Mouse (Mus musculus) left cerebral cortex, postnatal 25 days (tissue): ENCODE results near the gene Il20. TPM values are rescaled to one million over a fixed set of nuclear protein-coding genes. Genes with fewer than 3 reads are reported as not detected.

Experiments used
- DNase-seq, 2 experiments: peaks; one replicate each; pipeline ENCODE4 v3.0.0; 2022; ENCODE audit warnings: low spot score in 2 of 2, mixed read lengths in 1 of 2
- intact Hi-C: fragments of 180-260 bp; cut with DNase I; formaldehyde crosslinking; loops from one replicate; pipeline ENCODE4 v1.15.1; 2025
- total RNA-seq, 2 experiments: library from RNA; stranded (reverse); gene quantifications; 2 replicates each; pipeline ENCODE4 v1.2.3; 2021

Gene Il20
- total RNA-seq, result not detected

DNA sequence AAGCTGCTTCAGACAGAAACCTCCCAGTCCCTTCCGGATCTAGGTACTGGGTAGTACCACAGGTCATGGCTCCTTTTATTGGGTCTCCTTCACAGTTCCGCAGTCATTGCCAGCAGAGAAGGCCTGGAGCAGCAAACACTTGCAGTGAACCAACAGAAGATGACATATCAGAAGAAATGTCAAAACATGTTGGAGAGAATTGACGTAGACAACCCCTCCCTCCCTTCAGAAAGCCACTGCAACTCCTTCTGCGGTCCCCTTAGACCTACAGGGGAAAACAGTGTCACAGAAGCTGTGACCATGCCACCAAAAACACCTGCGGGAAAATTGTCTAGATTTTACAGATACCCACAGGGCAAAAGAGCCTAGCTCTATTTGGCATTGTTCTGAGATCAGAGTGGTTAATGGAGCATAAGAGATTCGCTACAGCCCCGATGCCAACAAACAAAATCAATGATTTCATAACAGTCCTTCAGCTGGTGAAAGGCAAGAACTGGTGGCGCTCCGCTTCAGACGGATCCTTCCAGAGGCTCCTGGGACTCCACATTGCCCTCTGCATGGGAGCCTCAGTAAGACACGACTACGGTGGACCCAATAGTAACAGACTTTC lies at the start of gene Il20:
Gene Il20 (minus strand): TSS at position 51 of the 610 bp plus-strand sequence.
- intact Hi-C loops, result no loop called here
- no peak for DNase-seq

DNA sequence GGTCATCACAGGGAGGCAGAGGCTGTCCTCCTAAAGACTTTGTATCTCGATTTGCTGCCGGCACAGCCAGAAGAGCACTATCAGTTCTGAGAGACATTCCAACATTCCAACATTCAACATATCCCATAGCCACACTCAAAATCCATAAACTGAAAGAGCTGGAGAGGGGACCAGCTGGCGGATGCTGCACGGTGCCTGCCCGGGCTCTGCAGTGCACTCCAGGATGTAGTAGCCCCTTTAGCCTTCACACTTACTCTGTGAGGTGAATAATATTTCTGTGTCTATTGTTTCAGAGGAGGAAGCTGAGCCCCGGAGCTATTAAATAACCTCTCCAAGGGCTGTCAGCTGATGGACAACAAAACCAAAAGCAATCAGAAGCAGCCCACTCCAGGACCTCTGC lies 35.7 kb upstream of the Il20 start:
- DNase-seq, result no peak
- intact Hi-C loops, result no loop called here

DNA sequence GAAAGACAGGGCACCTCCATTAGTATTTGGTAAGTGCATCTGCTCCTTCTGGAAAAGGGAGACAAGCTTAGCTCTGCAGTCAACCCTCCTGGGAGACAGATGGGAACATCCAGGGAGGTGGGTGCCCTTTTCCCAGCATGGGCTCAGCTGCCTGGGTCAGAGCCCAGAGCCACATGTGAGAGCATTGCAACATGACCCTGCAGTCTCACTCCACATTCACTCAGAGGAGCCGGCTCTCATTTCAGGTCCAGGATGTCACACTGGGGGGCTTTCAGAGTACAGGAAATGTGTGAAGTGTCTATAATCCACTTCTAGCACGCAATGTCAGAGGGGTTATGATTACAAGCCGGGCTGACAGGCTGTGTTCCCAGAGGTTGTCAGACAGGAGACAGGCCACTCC lies 30.6 kb upstream of the Il20 start:
- intact Hi-C loops, result no loop called here
- DNase-seq, result no peak

DNA sequence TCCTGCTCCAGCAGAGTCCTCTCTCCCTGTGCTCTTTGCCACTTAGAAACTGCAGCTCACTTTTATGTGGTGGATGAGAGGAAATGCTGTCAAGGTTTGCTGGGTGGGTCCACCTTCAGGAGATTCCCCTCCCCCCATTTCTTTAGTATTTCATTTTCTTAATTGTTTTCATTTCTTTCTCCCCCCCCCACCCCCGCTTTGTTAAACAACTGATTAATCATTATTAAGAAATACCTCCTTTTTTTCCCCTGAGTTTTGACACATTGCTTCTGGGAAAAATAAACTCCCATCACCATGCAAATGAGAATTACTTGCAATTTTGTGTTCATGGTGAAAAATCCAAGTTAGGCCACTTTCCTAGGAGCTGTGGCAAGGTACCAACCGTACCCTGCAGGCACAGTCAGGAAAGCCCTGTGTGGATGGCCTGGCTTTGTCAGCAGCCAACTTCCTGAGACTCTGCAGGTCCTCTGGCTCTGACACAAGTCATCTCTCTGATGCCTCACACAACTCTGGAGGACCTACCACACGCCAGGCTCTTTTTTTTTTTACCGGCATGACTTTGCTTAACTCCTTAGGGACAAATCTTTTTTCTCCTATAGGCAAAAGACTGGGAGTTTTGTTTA lies 28.9 kb upstream of the Il20 start, which contains the start of gene Il19:
Gene Il19 (minus strand): TSS at position 51 of the 623 bp plus-strand sequence.
- no peak for DNase-seq
- intact Hi-C loops, result no loop called here

DNA sequence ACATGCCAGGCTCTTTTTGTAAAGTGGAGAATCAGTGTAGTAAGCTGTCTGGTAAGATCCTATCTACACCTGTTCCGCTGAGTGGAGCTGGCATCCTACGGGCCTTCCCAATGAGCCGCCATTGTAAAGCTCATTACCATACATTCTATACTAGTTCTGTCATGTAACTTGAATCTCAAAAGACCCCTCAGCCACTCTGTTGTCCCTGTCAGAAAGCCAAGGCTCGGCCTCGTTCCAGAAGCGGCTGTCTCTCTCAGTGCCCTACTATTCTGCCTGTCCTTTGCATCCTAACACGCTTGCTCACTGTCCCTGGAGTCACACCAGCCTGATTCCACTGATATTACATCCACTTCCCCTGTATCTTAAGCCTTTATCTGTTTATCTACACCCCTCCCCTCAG lies 26.9 kb upstream of the Il20 start:
- DNase-seq, result no peak
- intact Hi-C loops, result no loop called here

DNA sequence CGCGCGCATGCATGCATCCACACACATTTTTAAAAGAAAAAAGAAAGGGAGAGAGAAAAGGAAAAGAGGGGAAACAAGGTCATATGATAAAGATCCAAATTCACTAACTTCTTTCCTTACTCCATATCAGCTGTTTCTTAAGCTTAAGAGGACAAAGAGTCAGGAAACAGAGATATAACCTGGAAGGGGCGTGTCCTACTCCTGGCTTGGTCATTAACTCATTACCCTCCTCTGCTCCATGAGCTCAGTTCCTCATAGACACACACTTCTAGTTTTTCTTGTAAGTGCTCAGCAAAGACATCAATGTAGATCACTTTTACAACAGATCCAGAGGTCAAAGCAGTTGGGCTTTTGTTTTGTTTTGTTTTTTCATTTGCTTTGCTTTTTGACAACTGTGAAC lies 25.9 kb upstream of the Il20 start:
- no peak for DNase-seq
- intact Hi-C loops, result no loop called here

DNA sequence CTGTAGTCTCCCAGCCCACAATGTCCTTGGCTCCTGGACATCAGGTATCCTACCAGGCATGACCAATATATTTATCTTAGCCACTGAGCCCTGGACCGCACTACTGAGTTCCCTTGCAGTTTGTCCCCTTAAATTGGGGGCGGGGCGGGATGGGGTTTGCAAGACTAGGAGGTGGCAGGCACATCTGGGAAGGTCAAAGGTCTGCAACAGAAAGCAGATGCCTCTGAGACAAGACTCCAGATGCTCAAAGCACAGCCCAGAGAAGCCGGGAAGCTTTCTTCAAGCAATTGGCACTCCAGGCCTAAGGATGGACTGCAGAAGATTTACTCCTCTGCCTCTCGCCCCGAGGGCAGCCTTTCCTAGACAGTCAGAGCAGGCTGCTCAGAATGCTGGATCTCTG lies 25.1 kb upstream of the Il20 start:
- DNase-seq, result no peak
- intact Hi-C loops, result no loop called here

DNA sequence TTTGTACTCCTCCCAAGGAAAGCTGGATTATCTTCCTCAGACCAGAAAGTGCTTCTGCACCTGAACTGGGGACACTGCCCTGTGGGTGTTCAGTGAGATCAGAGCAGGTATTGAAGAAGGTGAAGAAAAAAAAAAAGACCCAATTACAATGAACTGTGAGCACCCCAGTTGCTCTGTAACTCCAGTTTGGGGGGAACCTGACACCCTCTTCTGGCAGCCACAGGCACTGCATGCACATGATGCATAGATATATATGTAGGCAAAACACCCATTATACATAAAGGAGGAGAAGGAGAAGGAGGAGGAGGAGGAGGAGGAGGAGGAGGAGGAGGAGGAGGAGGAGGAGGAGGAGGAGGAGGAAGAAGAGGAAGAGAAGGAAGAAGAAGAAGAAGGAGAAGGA lies 15.2 kb upstream of the Il20 start:
- no peak for DNase-seq
- intact Hi-C loops, result no loop called here

DNA sequence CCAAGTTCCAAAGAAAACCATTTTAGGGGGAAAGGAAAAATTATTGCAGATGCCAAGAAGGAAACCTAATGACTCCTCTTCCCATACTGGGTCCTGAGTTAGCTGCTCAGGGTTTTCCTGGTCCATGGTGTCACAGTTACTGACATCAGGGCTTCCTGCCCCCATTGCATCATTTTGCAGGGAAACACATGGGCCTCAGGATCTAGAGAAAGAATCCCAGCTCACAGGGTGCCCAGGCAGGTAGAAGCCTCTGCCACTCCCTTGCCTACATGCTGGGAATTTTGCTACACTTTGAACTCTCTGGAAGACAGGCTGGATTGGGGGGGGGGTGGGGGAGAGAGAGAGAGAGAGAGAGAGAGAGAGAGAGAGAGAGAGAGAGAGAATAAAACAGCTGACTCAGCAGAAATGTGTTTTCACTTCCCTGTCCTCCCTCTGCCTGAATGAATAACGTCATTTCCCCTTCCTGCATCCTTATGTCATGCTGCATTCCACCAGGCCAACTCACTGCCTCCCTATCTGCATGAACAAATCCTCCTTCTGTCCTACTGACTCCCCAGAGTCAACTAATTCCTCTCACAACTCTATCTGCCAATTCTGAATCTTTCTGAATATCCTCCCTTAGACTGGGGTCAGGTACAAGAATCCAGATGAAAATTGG lies 7.2 kb upstream of the Il20 start:
- DNase-seq, result no peak
- intact Hi-C loops, result no loop called here

DNA sequence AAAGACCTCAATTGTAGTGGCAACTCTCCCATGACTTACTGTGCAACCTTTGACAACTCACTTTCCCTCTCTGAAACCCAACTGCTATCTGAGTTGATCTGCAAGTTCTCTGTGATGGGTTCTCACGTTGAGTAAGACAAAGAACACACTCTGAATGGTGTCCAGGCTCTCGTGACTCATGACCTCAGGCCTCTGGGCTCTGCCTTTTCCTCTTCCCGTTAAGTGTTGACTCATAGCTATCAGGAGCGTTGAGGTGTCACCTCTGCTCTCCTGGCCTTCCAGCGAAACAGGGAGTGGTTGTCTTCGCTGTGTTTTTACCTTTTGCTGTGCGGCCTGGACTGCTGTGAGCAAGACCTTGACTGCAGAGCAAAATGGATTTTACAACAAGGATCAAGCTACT lies 8.7 kb downstream of the Il20 start:
- intact Hi-C loops, result no loop called here

DNA sequence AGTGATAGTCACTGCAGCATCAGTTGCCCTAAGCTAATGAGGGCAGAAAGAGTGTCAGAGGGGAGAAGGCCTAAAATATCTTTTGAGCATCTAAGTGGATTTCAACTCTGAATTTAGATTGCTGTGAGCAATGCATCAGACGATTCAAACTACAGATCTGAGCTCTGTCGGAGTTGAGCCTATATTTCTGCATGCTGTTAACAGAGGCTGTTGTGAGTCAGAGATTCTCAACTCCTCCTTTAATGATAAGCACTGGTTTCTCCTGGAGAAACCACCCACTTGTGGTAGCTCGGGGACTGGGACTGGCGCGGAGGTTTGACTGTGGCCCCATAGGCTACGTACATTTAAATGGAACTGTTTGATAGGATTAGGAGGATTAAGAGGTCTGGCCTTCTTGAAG lies 16.8 kb downstream of the Il20 start:
- DNase-seq, result peak in 1 of 2 experiments; percentile 17
- intact Hi-C loops, result no loop called here

More for the DNA sequence above, 8.7 kb downstream of the Il20 start:
- no peak for DNase-seq

DNA sequence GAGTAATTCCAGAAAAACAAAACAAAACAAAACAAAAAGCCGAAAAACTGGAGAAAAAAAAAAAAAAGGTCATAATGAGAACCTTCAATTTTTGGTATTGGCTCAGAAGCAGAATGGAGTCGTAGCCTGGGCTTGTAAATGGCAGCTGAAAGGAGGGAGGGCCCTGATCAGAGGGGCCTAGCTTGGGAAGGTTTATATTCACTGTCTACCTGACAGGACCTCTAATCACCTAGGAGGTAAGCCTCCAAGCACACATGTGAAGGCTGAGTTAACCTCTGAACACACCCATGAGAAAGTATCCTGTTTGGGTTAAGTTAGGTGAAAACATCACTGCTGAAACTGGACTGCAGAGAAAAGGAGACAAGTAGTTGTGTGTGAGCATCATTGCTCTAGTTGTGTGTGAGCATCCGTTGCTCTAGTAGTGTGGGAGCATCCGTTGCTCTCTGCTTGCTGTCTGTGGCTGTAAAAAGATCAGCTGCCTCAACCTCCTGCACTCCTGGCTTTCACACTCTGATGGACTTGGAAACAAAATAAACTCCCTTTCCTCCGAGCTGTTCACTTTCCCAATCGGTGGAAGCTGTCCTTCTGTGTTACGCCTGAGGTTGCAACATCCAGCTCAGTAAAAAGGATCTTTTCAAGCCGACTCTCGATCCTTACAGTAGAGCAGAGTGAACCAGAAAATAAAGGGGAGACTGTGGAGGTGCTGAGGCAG lies 17.8 kb downstream of the Il20 start:
- no peak for DNase-seq
- intact Hi-C loops, result no loop called here

DNA sequence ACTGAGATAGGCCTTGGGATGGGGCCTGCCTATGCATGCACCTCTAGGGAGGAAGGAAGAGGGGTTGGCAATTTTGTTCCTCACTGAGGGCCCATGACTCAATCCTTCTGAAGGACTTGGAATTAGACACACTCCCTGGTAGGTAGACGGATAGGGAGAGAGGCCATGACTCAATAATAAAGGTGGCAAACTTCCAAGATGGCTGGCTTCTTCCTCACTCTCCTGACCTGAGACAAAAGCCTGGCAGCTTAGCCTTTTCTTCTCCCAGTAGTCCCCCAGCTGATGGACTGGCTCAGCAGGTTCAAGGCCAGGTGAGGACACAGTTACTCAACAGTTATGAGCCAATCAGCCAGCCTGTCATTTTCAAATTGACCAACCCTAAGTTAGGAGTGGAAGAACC lies 18.8 kb downstream of the Il20 start:
- intact Hi-C loops, result no loop called here
- no peak for DNase-seq

DNA sequence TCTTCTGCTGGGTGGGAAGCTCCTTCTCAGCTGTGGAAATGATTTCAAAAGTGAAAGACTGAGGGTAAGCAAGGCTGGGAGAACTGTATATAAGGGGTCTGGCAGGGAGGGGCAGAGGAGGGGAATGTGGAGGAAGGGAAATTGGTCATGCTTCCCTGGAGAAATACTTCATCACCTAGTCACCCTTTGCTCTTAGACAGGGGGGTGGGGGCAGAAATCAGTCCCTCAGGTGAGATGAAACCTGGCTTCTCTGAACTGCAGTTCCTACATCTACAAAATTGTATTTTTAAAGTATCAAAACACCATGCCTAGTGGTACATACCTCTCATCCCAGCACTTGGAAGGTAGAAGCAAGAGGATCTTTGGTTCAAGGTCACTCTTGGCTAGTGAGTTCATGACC lies 23.9 kb downstream of the Il20 start, which contains the start of gene Il24:
Gene Il24 (minus strand): TSS at position 101 of the 400 bp plus-strand sequence.
- DNase-seq, result no peak
- intact Hi-C loops, result no loop called here

DNA sequence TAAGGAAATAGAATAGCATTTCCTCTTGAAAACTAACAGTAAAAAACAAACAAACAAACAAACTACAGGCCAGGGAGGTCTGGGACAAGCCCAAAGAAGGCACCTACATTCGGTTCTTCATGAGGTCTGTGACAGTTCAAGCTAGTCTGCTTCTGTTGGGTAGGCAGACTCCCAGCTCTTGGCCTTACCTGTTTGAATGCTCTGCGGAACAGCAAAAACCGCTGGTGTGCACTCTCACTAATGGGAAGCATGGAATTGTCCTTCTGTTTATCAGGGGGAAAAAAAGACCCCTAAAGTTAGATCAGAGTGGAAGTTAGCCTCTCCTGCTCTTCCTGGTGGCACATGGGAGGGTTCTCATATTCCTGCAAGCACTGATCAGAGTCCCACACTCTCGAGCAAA lies 28.1 kb downstream of the Il20 start:
- DNase-seq, result no peak
- intact Hi-C loops, result no loop called here

DNA sequence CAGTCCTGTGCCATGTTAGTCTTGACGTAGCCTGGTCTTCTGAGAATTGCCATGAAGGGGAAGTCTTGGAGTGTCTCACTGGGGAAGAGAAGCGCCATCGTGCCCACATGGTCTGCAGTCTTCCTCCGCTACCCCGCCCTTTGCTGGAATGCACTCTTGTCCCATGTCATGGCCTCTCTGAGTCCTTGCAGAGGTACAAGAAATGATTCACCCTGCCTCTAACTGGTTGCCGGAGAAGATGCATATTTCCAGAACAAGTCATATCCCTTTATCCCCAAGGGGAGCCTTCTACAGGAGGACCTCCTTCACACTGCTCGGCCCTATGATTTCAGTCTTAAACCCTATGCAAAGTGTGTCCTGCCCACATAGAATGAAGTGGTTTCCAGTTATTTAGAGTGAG lies 31.3 kb downstream of the Il20 start:
- intact Hi-C loops, result loop anchor here (5.0 kb wide), 2 partner anchors 82 to 387 kb away; no protein-coding TSS in a partner anchor
- no peak for DNase-seq

DNA sequence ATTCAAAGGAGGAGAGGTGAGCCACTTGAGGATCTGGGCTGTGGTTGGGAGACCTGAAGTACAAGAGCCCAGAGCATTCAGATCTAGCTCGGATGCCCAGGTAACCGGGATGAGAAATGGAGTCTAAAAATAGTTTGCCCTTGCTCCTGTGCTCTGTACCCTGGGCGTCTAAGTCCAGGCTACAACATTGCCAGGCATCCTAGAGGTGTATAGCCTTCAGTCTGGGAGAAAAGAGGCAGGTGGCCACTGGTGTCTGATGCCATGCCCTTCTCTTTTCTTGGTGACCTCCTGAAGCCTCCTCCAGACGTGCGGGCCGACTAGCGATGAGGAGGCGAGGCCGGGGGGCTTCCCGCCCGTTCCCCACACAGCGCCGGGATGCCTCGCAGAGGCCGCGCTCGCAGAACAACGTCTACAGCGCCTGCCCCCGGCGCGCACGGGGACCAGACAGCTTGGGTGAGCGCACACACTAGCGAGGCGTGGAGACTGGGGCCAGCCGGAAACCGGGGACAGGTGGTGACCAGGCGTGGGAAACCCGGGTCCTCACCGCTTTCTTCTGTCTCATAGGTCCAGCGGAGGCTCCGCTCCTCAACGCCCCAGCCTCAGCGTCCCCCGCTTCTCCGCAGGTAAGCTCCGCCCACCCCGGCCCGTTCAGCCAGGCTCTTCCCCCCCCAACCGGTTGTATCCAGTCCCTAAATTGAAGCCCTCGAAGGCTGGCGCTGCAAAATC lies 33.2 kb downstream of the Il20 start:
- intact Hi-C loops, result loop anchor here (1.0 to 5.0 kb wide), 3 partner anchors 84 to 389 kb away; no protein-coding TSS in a partner anchor
- peak in 1 of 2 experiments; percentile 8 for DNase-seq

DNA sequence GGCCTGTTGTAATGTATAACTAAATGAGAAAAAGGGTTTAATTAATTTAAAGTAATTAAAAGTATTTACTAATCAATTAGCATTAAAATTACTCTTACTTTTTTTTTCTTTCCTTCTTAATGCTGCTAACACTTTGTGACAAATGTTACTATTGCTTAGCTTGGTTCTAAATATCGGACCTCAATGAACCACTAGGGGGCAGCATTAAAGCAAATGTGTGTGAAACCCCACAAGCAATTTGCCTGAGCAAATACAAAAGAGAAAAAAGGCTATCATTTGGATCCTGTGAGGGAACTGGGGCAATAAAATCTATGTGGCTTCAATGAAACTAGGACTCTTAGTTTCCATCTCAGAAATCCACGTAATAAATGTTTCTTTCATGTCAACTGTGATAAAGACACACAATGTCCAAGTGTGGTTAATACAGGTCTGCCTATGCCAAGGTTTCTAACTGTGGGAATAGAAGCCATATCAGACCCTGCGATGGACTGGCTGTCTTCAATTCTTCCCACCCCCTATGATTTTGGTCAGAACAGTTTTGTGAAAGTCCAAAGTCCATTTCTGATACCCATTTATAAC lies 34.2 kb downstream of the Il20 start:
- DNase-seq, result peak; percentile 76 to 79
- intact Hi-C loops, result loop anchor here (1.0 to 5.0 kb wide), 3 partner anchors 85 to 390 kb away; no protein-coding TSS in a partner anchor

DNA sequence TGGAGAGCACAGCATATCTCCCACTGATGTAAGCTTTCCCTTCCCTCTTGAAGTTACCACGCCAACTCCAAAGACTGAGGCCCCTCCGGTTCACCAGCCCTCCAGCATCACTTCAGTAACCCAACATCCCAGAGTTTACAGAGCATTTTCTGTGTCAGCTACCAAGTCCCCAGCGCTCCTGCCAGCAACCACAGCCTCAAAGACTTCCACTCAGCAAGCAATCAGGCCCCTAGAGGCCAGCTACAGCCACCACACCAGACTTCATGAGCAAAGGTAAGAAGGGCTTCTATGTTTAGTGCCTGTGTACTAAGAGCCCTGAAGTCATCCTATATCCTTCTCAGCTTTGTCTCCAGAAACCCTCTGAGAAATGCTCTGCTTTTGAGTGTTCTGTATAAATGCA lies 35.3 kb downstream of the Il20 start:
- intact Hi-C loops, result loop anchor here (1.0 to 5.0 kb wide), 3 partner anchors 86 to 391 kb away; no protein-coding TSS in a partner anchor

More for the DNA sequence above, 35.3 kb downstream of the Il20 start:
- DNase-seq, result no peak
